Mouse (Mus musculus): Measurements from ENCODE around the gene Acvr1. TPM values are rescaled to one million over a fixed set of nuclear protein-coding genes. Genes with fewer than 3 reads are reported as not detected.
A peak's percentile ranks its signal among the peaks of the same experiment; 100 is the strongest.

Acvr1 gene
- polyA plus RNA-seq, 1 experiment = 35.6 TPM

DNA sequence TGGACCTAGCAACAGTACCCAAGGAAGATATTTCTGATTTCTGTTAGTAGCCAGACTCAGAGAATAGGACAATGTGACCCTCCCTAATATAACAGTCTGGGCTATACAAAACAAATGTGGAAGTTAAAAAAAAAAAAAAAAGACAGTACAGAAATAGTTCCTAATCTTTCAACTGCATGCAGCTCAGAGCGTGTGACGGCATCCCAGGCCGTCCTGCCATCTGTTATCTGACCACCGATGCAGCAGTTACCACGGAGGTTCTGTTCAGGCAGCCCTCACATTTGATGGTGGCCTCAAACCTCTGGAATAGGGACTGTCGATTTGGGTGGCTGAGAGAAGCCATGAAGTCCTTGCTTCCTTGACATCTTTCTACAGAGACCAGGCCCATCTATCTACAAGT is 22.6 kb downstream of the Acvr1 start:
- TF ChIP-seq USF1 (IDR thresholded peaks at IDR 0.05; ENCODE audit: low read depth) (no peak), MYOD1 (IDR thresholded peaks at IDR 0.05; ENCODE audit: control insufficient read depth in 1 of 3, insufficient read length in 2 of 3, low read depth in 2 of 3) (peak in 2 of 3 experiments; percentile 4 to 58), MYOG (IDR thresholded peaks at IDR 0.05; ENCODE audit: control insufficient read depth in 1 of 3, insufficient read depth in 1 of 3, insufficient read length in 2 of 3, low read depth in 2 of 3) (peak in 1 of 3 experiments; percentile 62), POLR2A (IDR thresholded peaks at IDR 0.05; ENCODE audit: insufficient read length, low read depth) (no peak), CEBPB (IDR thresholded peaks at IDR 0.05; ENCODE audit: insufficient read depth, poor library complexity, severe bottlenecking) (no peak)
- Histone ChIP-seq H3K79me2 (ENCODE audit: control insufficient read depth, insufficient read depth) (peaks cover 99% of the 10 kb centered on the region), H3K36me3 (ENCODE audit: control insufficient read depth, insufficient read depth) (no peaks in the 10 kb centered on the region), H3ac (ENCODE audit: control insufficient read depth, insufficient read length) (no peak overlapping the region), H3K4me3 (no peak overlapping the region), H3K4me2 (ENCODE audit: low read depth) (no peak overlapping the region), H3K27me3 (ENCODE audit: control insufficient read depth, insufficient read depth, insufficient read length) (no peaks in the 10 kb centered on the region)

DNA sequence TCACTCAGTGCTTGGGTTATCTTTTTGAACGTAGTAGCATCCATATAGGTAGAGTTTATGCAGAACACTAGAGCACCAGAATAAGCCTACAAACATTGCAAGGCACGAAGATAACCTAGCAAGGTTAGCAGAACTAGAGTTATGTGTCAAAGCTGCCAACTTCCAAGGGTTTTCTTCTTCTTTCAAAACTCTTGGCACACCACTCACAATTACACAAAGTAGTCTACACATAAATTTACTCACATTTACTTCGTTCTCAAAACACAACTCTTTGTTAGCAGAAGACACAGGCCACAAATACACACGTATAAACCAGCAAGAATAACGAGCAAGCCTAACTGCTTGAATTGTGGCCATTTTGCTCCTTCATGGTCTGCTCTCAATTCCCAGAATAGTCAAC is 23.7 kb downstream of the Acvr1 start:
- Histone ChIP-seq H3K27me3 (ENCODE audit: control insufficient read depth, insufficient read depth, insufficient read length) (no peaks in the 10 kb centered on the region), H3ac (ENCODE audit: control insufficient read depth, insufficient read length) (no peak overlapping the region), H3K4me3 (no peak overlapping the region), H3K36me3 (ENCODE audit: control insufficient read depth, insufficient read depth) (no peaks in the 10 kb centered on the region), H3K4me2 (ENCODE audit: low read depth) (no peak overlapping the region), H3K79me2 (ENCODE audit: control insufficient read depth, insufficient read depth) (peaks cover 99% of the 10 kb centered on the region)
- no peak for TF ChIP-seq CEBPB (IDR thresholded peaks at IDR 0.05; ENCODE audit: insufficient read depth, poor library complexity, severe bottlenecking)
- no peak for TF ChIP-seq MYOD1 (IDR thresholded peaks at IDR 0.05; ENCODE audit: control insufficient read depth in 1 of 3, insufficient read length in 2 of 3, low read depth in 2 of 3)
- no peak for TF ChIP-seq SRF (IDR thresholded peaks at IDR 0.05; ENCODE audit: control insufficient read depth, insufficient read length, low read depth)

DNA sequence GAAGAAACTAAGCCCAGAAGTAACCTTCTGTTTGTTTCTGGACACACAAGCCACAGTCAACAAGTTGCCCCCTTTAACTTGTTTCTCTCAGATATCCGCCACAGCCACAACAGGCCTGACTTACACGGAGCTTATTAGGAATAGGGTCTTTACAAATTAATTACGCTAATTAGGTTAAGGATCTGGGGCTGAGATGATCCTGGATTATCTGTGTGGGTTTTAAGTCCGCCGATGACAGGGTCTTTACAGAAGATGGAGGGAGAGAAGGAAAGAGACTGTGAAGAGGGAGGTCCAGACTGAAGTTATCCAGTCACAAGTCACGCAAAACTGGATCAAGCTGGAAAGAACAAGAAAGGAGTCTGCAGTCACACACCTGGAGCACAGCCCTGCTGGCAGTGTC is 28.8 kb downstream of the Acvr1 start:
- TF ChIP-seq TCF12 (IDR thresholded peaks at IDR 0.05; ENCODE audit: insufficient read depth, poor library complexity, severe bottlenecking) = no peak
- no peak for TF ChIP-seq POLR2A (IDR thresholded peaks at IDR 0.05; ENCODE audit: insufficient read length, low read depth)
- TF ChIP-seq MAX (IDR thresholded peaks at IDR 0.05; ENCODE audit: low read depth) = no peak
- no peak for TF ChIP-seq REST (IDR thresholded peaks at IDR 0.05; ENCODE audit: insufficient read depth, insufficient read length)
- no peak for TF ChIP-seq TCF3 (IDR thresholded peaks at IDR 0.05; ENCODE audit: insufficient read length, low read depth)
- TF ChIP-seq SRF (IDR thresholded peaks at IDR 0.05; ENCODE audit: control insufficient read depth, insufficient read length, low read depth) = no peak
- TF ChIP-seq POLR2AphosphoS2 (IDR thresholded peaks at IDR 0.05; ENCODE audit: insufficient read length, low read depth) = no peak
- TF ChIP-seq E2F4 (IDR thresholded peaks at IDR 0.05; ENCODE audit: insufficient read depth) = no peak
- no peak for TF ChIP-seq MYOD1 (IDR thresholded peaks at IDR 0.05; ENCODE audit: control insufficient read depth in 1 of 3, insufficient read length in 2 of 3, low read depth in 2 of 3)
- TF ChIP-seq USF1 (IDR thresholded peaks at IDR 0.05; ENCODE audit: low read depth) = no peak
- TF ChIP-seq MYOG (IDR thresholded peaks at IDR 0.05; ENCODE audit: control insufficient read depth in 1 of 3, insufficient read depth in 1 of 3, insufficient read length in 2 of 3, low read depth in 2 of 3) = no peak
- no peak for TF ChIP-seq CEBPB (IDR thresholded peaks at IDR 0.05; ENCODE audit: insufficient read depth, poor library complexity, severe bottlenecking)

DNA sequence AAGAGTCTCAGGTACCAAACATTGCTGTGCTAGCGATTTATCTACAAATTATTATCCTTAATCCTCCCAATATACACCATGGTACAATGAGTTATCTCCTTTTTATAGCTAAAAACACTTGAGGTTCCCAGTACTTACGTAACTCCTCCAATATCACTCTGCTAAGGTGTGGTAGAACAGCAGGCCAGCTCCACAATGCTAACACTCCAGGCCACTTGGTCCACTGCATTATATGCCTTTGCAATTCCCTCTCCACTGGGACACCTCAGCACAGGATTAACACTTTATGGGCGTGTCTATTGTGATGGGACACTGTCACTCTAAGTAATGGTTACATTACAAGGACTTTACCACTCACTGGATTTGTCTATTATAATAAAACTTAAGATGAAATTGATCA is 30.2 kb downstream of the Acvr1 start:
- Histone ChIP-seq H3K4me3 (no peak overlapping the region), H3K36me3 (ENCODE audit: control insufficient read depth, insufficient read depth) (peaks cover 7% of the 10 kb centered on the region), H3K4me2 (ENCODE audit: low read depth) (no peak overlapping the region), H3ac (ENCODE audit: control insufficient read depth, insufficient read length) (no peak overlapping the region), H3K79me2 (ENCODE audit: control insufficient read depth, insufficient read depth) (peaks cover 97% of the 10 kb centered on the region), H3K27me3 (ENCODE audit: control insufficient read depth, insufficient read depth, insufficient read length) (no peaks in the 10 kb centered on the region)
- TF ChIP-seq CEBPB (IDR thresholded peaks at IDR 0.05; ENCODE audit: insufficient read depth, poor library complexity, severe bottlenecking) (no peak), POLR2A (IDR thresholded peaks at IDR 0.05; ENCODE audit: insufficient read length, low read depth) (no peak), REST (IDR thresholded peaks at IDR 0.05; ENCODE audit: insufficient read depth, insufficient read length) (no peak), E2F4 (IDR thresholded peaks at IDR 0.05; ENCODE audit: insufficient read depth) (no peak), MYOG (IDR thresholded peaks at IDR 0.05; ENCODE audit: control insufficient read depth in 1 of 3, insufficient read depth in 1 of 3, insufficient read length in 2 of 3, low read depth in 2 of 3) (no peak), TCF12 (IDR thresholded peaks at IDR 0.05; ENCODE audit: insufficient read depth, poor library complexity, severe bottlenecking) (no peak), MAX (IDR thresholded peaks at IDR 0.05; ENCODE audit: low read depth) (no peak), SRF (IDR thresholded peaks at IDR 0.05; ENCODE audit: control insufficient read depth, insufficient read length, low read depth) (no peak), POLR2AphosphoS2 (IDR thresholded peaks at IDR 0.05; ENCODE audit: insufficient read length, low read depth) (no peak), MYOD1 (IDR thresholded peaks at IDR 0.05; ENCODE audit: control insufficient read depth in 1 of 3, insufficient read length in 2 of 3, low read depth in 2 of 3) (no peak), USF1 (IDR thresholded peaks at IDR 0.05; ENCODE audit: low read depth) (no peak), TCF3 (IDR thresholded peaks at IDR 0.05; ENCODE audit: insufficient read length, low read depth) (no peak)

More for the DNA sequence above, 28.8 kb downstream of the Acvr1 start:
- Histone ChIP-seq H3K27me3 (ENCODE audit: control insufficient read depth, insufficient read depth, insufficient read length) (no peaks in the 10 kb centered on the region), H3K4me3 (no peak overlapping the region), H3ac (ENCODE audit: control insufficient read depth, insufficient read length) (no peak overlapping the region), H3K36me3 (ENCODE audit: control insufficient read depth, insufficient read depth) (peaks cover 7% of the 10 kb centered on the region), H3K4me2 (ENCODE audit: low read depth) (no peak overlapping the region), H3K79me2 (ENCODE audit: control insufficient read depth, insufficient read depth) (peaks cover 98% of the 10 kb centered on the region)

DNA sequence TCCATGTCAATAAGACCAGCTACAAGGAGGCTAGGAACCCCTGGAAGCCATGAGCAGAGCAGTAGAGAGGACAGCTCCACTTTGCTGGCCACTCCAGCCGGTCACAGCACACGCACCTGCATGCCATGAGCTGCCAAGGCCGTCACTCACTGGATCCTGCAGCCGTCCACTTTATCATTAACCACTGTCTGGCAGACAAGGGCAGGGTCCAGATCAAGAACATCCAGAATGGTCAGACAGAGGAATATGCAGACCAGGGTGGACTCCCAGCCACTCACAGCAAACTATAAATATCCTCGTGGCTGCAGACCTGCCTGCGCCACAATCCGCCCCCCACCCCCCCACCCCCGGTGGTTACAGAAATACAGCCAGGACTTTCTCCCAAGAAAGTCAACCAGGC is 31.7 kb downstream of the Acvr1 start:
- Histone ChIP-seq H3K4me3 (no peak overlapping the region), H3K4me2 (ENCODE audit: low read depth) (no peak overlapping the region), H3K36me3 (ENCODE audit: control insufficient read depth, insufficient read depth) (peaks cover 7% of the 10 kb centered on the region), H3K27me3 (ENCODE audit: control insufficient read depth, insufficient read depth, insufficient read length) (no peaks in the 10 kb centered on the region), H3K79me2 (ENCODE audit: control insufficient read depth, insufficient read depth) (peaks cover 97% of the 10 kb centered on the region), H3ac (ENCODE audit: control insufficient read depth, insufficient read length) (no peak overlapping the region)
- peak in 1 of 3 experiments; percentile 36 for TF ChIP-seq MYOD1 (IDR thresholded peaks at IDR 0.05; ENCODE audit: control insufficient read depth in 1 of 3, insufficient read length in 2 of 3, low read depth in 2 of 3)
- no peak for TF ChIP-seq USF1 (IDR thresholded peaks at IDR 0.05; ENCODE audit: low read depth)
- TF ChIP-seq MYOG (IDR thresholded peaks at IDR 0.05; ENCODE audit: control insufficient read depth in 1 of 3, insufficient read depth in 1 of 3, insufficient read length in 2 of 3, low read depth in 2 of 3) = peak in 1 of 3 experiments; percentile 13
